ENCODE assay signal across 10 mouse cellular contexts in the genomic region with DNA sequence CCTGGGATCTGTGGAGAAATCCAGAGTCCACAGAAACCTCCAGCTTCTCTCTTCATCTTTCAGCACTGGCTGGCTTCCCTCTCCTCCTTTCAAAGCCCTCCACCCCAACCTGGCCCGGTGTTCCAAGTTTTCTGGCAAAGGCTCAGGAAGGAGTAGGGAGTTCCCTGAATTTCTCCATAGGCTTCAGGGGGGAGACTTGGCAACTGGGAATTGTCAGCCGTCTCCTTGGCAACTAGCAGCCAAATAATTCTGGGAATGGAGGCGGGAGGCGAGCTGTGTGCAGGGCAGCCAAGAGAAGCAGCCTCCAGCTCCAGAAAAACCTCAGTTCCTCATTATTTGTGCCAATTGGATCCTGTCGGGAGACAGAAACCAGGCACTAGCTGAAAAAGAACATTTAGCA. TPM values are rescaled to one million over a fixed set of nuclear protein-coding genes. Genes with fewer than 3 reads are reported as not detected.
DNase-seq lines count a peak whose midpoint lies in the region; ATAC-seq lines count a peak whose summit lies in the region.
"Had no signal": no experiment of that assay in that cellular context is flagged by ENCODE, and none has a peak within 500 bp of the region (broad histone marks: within the 10 kb centered on the region; RNA-seq: fewer than 3 reads in every experiment).

No protein-coding gene starts in this region.

- H3K9ac ChIP-seq in stomach, embryonic 15.5 days = no peak overlapping the region

- H3K9me3 ChIP-seq in stomach, embryonic 15.5 days = no peaks in the 10 kb centered on the region

- WGBS in stomach, embryonic 15.5 days = 39% methylated on average over 5 of the region's 5 CpGs

- ATAC-seq in stomach, embryonic 15.5 days (ENCODE audit: insufficient read depth, low FRiP score, low read depth) = peak; percentile 78
- no peak for ATAC-seq in CD4-positive, CD25-positive, alpha-beta regulatory T cell, adult 4 months

- peak; percentile 60 for DNase-seq in layer of hippocampus, adult 11-12 months (ENCODE audit: low spot score)
- DNase-seq in layer of hippocampus, adult 9-10 months (ENCODE audit: low spot score) = no peak
- DNase-seq in embryo, embryonic 9.5 days (ENCODE audit: extremely low spot score) = peak; percentile 35
- peak; percentile 73 to 85 for DNase-seq in heart, adult 18-20 months
- peak; percentile 76 for DNase-seq in layer of hippocampus, adult 9-11 months
- DNase-seq in lung, postnatal 36 days = peak; percentile 51

- H3K36me3 ChIP-seq in stomach, embryonic 15.5 days = no peaks in the 10 kb centered on the region

- peaks cover 15% of the 10 kb centered on the region for H3K4me1 ChIP-seq in stomach, embryonic 15.5 days

- H3K27me3 ChIP-seq in stomach, embryonic 15.5 days (replicated peaks) = no peaks in the 10 kb centered on the region

- H3K4me2 ChIP-seq in stomach, embryonic 15.5 days = 0 out of 2 replicates have a peak overlapping the region, but pooled peaks have one; percentile 23

- peak overlapping the region; percentile 67; the same call in 1 of the 2 replicates for H3K27ac ChIP-seq in stomach, embryonic 15.5 days

- no peak overlapping the region for H3K4me3 ChIP-seq in stomach, embryonic 15.5 days (replicated peaks)

RNA-seq across cellular contexts. Expression of a gene that starts 5.5 kb away (rescaled TPM):
- total RNA-seq in heart, adult 18-20 months (2021) = not detected
- not detected in 2 replicates for polyA plus RNA-seq in stomach, embryonic 15.5 days (2015; fragmentation: Nextera tagmentation; extraction: Ambion mirVana)
- polyA plus RNA-seq in CD4-positive, CD25-positive, alpha-beta regulatory T cell, adult 4 months (2017; shearing (Covaris generic)) = not detected
- total RNA-seq: layer of hippocampus, postnatal 10 days; MEL had no signal

RNA-seq across cellular contexts. Expression of a gene that starts 34.8 kb away (rescaled TPM):
- not detected for total RNA-seq in heart, adult 18-20 months (2021)
- 1.6 and 1.8 TPM in 2 replicates for polyA plus RNA-seq in stomach, embryonic 15.5 days (2015; fragmentation: Nextera tagmentation; extraction: Ambion mirVana)
- polyA plus RNA-seq in CD4-positive, CD25-positive, alpha-beta regulatory T cell, adult 4 months (2017; shearing (Covaris generic)) = under 1 TPM; 0.05 to 0.11 TPM

RNA-seq across cellular contexts. Expression of a gene that starts 34.9 kb away (rescaled TPM):
- 1 to 10 TPM; 6.1 to 6.8 TPM for total RNA-seq in heart, adult 18-20 months (2021)
- 17.0 and 17.8 TPM in 2 replicates for polyA plus RNA-seq in stomach, embryonic 15.5 days (2015; fragmentation: Nextera tagmentation; extraction: Ambion mirVana)
- polyA plus RNA-seq in CD4-positive, CD25-positive, alpha-beta regulatory T cell, adult 4 months (2017; shearing (Covaris generic)) = 10 to 100 TPM; 24.2 to 27.3 TPM

RNA-seq across cellular contexts. Expression of a gene that starts 46.5 kb away (rescaled TPM):
- total RNA-seq in heart, adult 18-20 months (2021) = not detected
- 0.79 and 0.95 TPM in 2 replicates for polyA plus RNA-seq in stomach, embryonic 15.5 days (2015; fragmentation: Nextera tagmentation; extraction: Ambion mirVana)
- polyA plus RNA-seq in CD4-positive, CD25-positive, alpha-beta regulatory T cell, adult 4 months (2017; shearing (Covaris generic)) = not detected

RNA-seq across cellular contexts. Expression of a gene that starts 46.7 kb away (rescaled TPM):
- total RNA-seq in heart, adult 18-20 months (2021) = 1 to 10 TPM; 1.6 to 2.2 TPM
- polyA plus RNA-seq in stomach, embryonic 15.5 days (2015; fragmentation: Nextera tagmentation; extraction: Ambion mirVana) = 12.2 and 12.4 TPM in 2 replicates
- polyA plus RNA-seq in CD4-positive, CD25-positive, alpha-beta regulatory T cell, adult 4 months (2017; shearing (Covaris generic)) = 1 to 10 TPM; 4.4 to 7.4 TPM
